Mouse (Mus musculus): ENCODE measurements around the gene Gart. TPM values are rescaled to one million over a fixed set of nuclear protein-coding genes. Genes with fewer than 3 reads are reported as not detected.
A peak's percentile ranks its signal among the peaks of the same experiment; 100 is the strongest.

Gene Gart
- polyA plus RNA-seq, 1 experiment = 48.5 TPM

DNA sequence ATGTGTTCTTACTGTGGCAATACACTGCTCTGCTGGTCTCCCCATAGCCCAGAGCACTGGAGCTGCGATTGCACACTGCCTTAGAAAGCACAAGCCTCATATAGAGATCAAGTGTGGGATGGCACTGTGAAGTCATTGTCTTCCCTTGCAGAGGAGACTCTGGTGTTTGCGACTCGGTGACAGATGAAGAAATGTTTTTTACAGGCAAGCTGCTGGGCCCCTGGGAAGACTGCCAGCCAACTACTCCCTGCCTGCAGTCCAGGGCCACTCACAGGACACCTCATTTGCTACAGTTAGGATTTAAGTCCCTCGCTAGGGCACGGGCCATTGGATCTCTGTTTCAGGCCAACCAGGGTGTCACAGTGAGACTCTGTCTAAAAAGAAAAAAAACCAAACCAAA is 14.3 kb downstream of the Gart start:
- peak in 1 of 2 experiments; percentile 51 for DNase-seq
- TF ChIP-seq CTCF (IDR thresholded peaks at IDR 0.05; ENCODE audit: borderline replicate concordance, insufficient read depth, low read depth, low read length) (no peak), POLR2A (IDR thresholded peaks at IDR 0.05; ENCODE audit: borderline replicate concordance, insufficient read depth, low read length) (no peak)
- Histone ChIP-seq H3K27ac (ENCODE audit: insufficient read depth, low read length) (no peak overlapping the region), H3K4me1 (ENCODE audit: control insufficient read depth, insufficient read depth, low read length) (no peaks in the 10 kb centered on the region), H3K27me3 (ENCODE audit: control insufficient read depth, insufficient read depth, low read length) (no peaks in the 10 kb centered on the region), H3K4me3 (replicated peaks; ENCODE audit: insufficient read depth, low read depth, low read length) (no peak overlapping the region)
- WGBS = 21% methylated on average over 5 of the region's 5 CpGs

DNA sequence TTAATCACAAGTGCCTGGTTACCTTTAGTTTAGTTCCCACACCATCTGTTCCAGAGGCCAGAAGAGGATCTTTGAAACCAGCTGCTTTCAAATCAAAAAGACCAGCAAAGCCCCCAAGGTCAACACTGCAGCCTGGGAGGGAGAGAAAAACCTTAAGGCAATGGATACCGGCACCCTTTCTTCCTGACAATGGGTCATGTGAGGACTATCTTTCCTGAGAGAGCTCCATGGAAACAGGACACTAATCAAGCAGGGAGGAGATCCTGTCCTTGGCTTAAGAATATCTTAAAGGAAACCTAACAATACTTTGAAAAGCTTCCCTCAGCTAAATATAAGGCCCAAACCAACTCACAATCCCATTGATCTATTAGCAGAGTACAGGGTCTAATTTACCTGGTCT is 16.2 kb downstream of the Gart start:
- DNase-seq = no peak
- no peak overlapping the region for H3K27ac ChIP-seq (ENCODE audit: insufficient read depth, low read length)
- 75% methylated on average over 1 of the region's 1 CpGs for WGBS
- H3K4me1 ChIP-seq (ENCODE audit: control insufficient read depth, insufficient read depth, low read length) = no peaks in the 10 kb centered on the region
- no peak overlapping the region for H3K4me3 ChIP-seq (replicated peaks; ENCODE audit: insufficient read depth, low read depth, low read length)
- TF ChIP-seq CTCF (IDR thresholded peaks at IDR 0.05; ENCODE audit: borderline replicate concordance, insufficient read depth, low read depth, low read length) = no peak
- TF ChIP-seq POLR2A (IDR thresholded peaks at IDR 0.05; ENCODE audit: borderline replicate concordance, insufficient read depth, low read length) = no peak
- no peaks in the 10 kb centered on the region for H3K27me3 ChIP-seq (ENCODE audit: control insufficient read depth, insufficient read depth, low read length)

DNA sequence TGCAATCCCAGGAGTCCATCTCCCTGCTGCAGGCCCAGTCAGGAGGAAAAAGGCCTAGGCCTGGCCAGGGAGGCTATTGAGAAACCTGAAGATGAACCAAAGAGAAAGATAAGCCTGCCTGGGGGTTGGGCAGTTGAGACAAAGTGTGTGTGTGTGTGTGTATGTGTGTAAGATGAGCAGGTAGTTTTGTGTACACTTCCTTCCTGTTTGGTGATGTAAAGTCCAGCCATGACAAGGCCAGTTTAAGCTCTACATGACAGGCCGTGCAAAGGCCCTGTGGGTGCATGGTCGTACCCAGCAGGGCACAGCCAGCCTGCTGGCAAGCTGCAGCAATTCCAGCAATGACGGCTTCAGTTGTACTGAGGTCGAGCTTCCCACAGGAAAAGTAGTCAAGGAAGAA is 17.0 kb downstream of the Gart start:
- 78% methylated on average over 4 of the region's 4 CpGs for WGBS
- TF ChIP-seq POLR2A (IDR thresholded peaks at IDR 0.05; ENCODE audit: borderline replicate concordance, insufficient read depth, low read length) (no peak), CTCF (IDR thresholded peaks at IDR 0.05; ENCODE audit: borderline replicate concordance, insufficient read depth, low read depth, low read length) (no peak)
- no peak for DNase-seq
- Histone ChIP-seq H3K4me3 (replicated peaks; ENCODE audit: insufficient read depth, low read depth, low read length) (no peak overlapping the region), H3K27me3 (ENCODE audit: control insufficient read depth, insufficient read depth, low read length) (no peaks in the 10 kb centered on the region), H3K4me1 (ENCODE audit: control insufficient read depth, insufficient read depth, low read length) (no peaks in the 10 kb centered on the region), H3K27ac (ENCODE audit: insufficient read depth, low read length) (no peak overlapping the region)

DNA sequence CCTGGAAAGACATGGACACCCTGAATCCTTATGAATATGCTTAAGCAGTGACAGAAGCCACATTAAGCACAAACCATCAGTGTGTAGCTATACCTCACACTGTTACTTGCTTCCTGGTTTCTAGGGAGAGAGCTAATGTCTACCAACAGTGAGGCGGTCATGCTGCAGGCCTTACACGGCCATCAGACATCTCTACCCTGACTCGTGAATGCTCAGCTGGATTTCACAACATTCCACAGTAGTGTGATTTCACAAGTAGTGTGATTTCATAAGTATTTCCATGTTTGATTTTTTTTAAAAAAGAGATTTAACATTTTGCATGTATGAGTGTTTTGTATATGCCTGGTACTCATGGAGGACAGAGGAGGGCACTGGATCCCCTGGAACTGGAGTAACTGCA is 18.1 kb downstream of the Gart start:
- TF ChIP-seq POLR2A (IDR thresholded peaks at IDR 0.05; ENCODE audit: borderline replicate concordance, insufficient read depth, low read length) (no peak), CTCF (IDR thresholded peaks at IDR 0.05; ENCODE audit: borderline replicate concordance, insufficient read depth, low read depth, low read length) (no peak)
- WGBS = 87% methylated on average over 3 of the region's 3 CpGs

DNA sequence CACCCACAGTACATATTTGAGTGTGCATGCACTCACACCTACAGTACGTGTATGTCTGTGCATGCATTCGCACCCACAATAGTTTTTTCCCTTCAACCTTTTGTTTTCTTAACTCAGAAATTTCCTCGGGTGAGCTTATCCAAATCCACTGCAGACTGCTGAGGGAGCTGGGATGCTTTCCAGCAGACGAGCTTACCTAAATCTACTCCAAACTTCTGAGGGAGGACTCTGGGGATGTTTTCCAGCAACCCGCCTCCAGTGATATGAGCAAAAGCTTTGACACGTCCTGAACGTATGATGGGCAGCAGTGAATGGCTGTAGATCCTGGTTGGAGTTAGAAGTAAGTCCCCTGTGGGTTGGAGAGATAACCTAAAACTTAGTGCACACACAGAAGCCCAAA is 18.9 kb downstream of the Gart start:
- H3K27me3 ChIP-seq (ENCODE audit: control insufficient read depth, insufficient read depth, low read length) = no peaks in the 10 kb centered on the region
- H3K4me1 ChIP-seq (ENCODE audit: control insufficient read depth, insufficient read depth, low read length) = no peaks in the 10 kb centered on the region
- WGBS = 79% methylated on average over 7 of the region's 7 CpGs
- no peak overlapping the region for H3K4me3 ChIP-seq (replicated peaks; ENCODE audit: insufficient read depth, low read depth, low read length)
- TF ChIP-seq POLR2A (IDR thresholded peaks at IDR 0.05; ENCODE audit: borderline replicate concordance, insufficient read depth, low read length) = no peak
- H3K27ac ChIP-seq (ENCODE audit: insufficient read depth, low read length) = no peak overlapping the region
- no peak for DNase-seq

More for the DNA sequence above, 18.1 kb downstream of the Gart start:
- Histone ChIP-seq H3K4me3 (replicated peaks; ENCODE audit: insufficient read depth, low read depth, low read length) (no peak overlapping the region), H3K4me1 (ENCODE audit: control insufficient read depth, insufficient read depth, low read length) (no peaks in the 10 kb centered on the region), H3K27me3 (ENCODE audit: control insufficient read depth, insufficient read depth, low read length) (no peaks in the 10 kb centered on the region), H3K27ac (ENCODE audit: insufficient read depth, low read length) (no peak overlapping the region)
- no peak for DNase-seq

DNA sequence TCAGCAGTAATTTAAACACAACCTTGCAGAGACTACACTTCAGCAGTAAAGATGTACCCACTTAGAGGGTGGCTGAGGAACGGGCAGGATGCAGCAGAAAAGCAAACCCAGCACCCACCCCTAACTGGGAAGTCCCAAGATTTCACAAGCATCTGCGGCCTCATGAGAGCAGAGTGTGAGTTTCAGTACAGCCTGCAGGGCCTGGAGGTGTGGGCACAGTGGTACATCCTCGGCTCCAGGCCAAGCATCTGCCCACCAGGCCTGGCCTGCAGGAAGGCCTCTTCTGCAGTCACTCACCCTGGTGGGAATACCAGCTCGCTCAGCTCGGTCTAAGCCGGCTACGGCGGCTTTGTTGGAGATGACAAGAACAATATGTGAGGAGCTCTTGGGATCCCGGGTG is 23.7 kb downstream of the Gart start:
- TF ChIP-seq CTCF (IDR thresholded peaks at IDR 0.05; ENCODE audit: borderline replicate concordance, insufficient read depth, low read depth, low read length) (no peak), POLR2A (IDR thresholded peaks at IDR 0.05; ENCODE audit: borderline replicate concordance, insufficient read depth, low read length) (no peak)
- no peaks in the 10 kb centered on the region for H3K4me1 ChIP-seq (ENCODE audit: control insufficient read depth, insufficient read depth, low read length)
- H3K27me3 ChIP-seq (ENCODE audit: control insufficient read depth, insufficient read depth, low read length) = no peaks in the 10 kb centered on the region
- no peak for DNase-seq
- H3K4me3 ChIP-seq (replicated peaks; ENCODE audit: insufficient read depth, low read depth, low read length) = no peak overlapping the region
- no peak overlapping the region for H3K27ac ChIP-seq (ENCODE audit: insufficient read depth, low read length)
- WGBS = 92% methylated on average over 9 of the region's 9 CpGs

DNA sequence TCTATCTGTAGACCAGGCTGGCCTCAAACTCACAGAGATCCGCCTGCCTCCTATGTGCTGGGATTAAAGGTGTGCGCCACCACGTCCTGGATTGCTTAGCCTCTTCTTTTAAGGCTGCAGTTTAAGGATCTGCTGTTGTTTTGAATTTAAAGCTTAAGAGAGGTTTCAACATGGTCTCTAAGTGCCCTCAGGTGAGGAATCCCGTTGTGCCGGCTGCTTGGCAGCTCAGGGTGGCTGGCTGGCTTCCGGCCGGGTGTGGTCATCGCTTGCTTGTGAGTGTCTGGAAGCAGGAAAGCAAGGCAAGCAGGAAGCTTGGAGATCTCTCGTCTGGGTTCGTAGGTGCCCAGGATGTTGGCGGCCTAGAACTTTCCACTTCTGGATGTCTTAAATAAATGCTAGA is 25.8 kb downstream of the Gart start:
- no peak overlapping the region for H3K4me3 ChIP-seq (replicated peaks; ENCODE audit: insufficient read depth, low read depth, low read length)
- TF ChIP-seq CTCF (IDR thresholded peaks at IDR 0.05; ENCODE audit: borderline replicate concordance, insufficient read depth, low read depth, low read length) (no peak), POLR2A (IDR thresholded peaks at IDR 0.05; ENCODE audit: borderline replicate concordance, insufficient read depth, low read length) (no peak)
- H3K27ac ChIP-seq (ENCODE audit: insufficient read depth, low read length) = no peak overlapping the region
- H3K4me1 ChIP-seq (ENCODE audit: control insufficient read depth, insufficient read depth, low read length) = no peaks in the 10 kb centered on the region
- DNase-seq = no peak
- H3K27me3 ChIP-seq (ENCODE audit: control insufficient read depth, insufficient read depth, low read length) = no peaks in the 10 kb centered on the region
- WGBS = 88% methylated on average over 11 of the region's 11 CpGs

DNA sequence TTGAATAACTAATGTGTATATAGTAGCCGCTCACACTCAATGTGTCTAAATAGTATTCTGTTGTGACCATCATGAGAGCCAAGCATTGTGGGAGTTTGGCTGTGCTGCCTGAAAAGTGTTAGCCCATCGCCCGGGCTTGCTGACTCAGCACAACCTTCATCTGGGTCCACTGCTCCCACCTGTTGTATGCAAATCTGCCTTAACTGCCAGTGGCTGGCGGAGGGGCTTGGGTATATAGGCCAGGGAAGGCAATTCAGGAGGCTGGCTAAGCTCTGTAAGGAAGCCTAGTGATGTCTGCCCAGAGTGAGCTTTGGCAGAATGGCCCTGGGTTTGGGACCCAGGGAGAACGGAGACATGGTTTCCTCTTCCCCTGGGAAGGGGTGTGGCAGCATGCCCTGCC is 26.6 kb downstream of the Gart start:
- TF ChIP-seq POLR2A (IDR thresholded peaks at IDR 0.05; ENCODE audit: borderline replicate concordance, insufficient read depth, low read length) = no peak
- TF ChIP-seq CTCF (IDR thresholded peaks at IDR 0.05; ENCODE audit: borderline replicate concordance, insufficient read depth, low read depth, low read length) = no peak
- no peaks in the 10 kb centered on the region for H3K27me3 ChIP-seq (ENCODE audit: control insufficient read depth, insufficient read depth, low read length)
- no peak for DNase-seq
- H3K4me1 ChIP-seq (ENCODE audit: control insufficient read depth, insufficient read depth, low read length) = no peaks in the 10 kb centered on the region
- 80% methylated on average over 5 of the region's 5 CpGs for WGBS
- no peak overlapping the region for H3K27ac ChIP-seq (ENCODE audit: insufficient read depth, low read length)
- H3K4me3 ChIP-seq (replicated peaks; ENCODE audit: insufficient read depth, low read depth, low read length) = no peak overlapping the region
